Mouse (Mus musculus): Measurements from ENCODE around the gene Ube2e1.

The Ube2e1 gene

GRCm38 (mm10) chr14:18331693-18332131, at the start of gene Ube2e1:
Gene Ube2e1, minus strand, starts transcription at chr14:18331859.
- DNase-seq, result peak; percentile 78

GRCm38 (mm10) chr14:18379841-18380240, 48.2 kb upstream of the Ube2e1 start:
- DNase-seq, result no peak

GRCm38 (mm10) chr14:18377944-18378575, 46.4 kb upstream of the Ube2e1 start:
- peak; percentile 28 for DNase-seq

DNA sequence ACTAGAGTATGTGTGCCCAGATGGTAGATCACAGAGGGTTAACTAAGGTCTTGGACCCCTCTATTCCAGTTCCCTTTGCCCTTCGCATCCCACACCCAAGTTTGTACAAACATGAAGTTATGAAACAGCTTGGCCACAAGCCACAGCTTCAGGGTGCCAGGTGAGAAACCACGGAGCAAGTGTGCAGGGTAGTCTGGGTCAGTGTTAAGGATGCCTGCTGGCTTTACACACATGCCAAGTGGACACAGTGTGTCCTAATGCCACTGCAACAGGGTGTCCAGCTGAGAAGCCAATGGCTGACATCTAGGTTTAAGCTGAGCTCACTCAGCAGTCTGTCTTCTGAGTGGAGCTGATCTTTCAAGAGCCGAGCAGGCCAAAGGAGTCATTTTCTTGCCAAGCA, 44.5 kb upstream of the Ube2e1 start:
- no peak for DNase-seq

DNA sequence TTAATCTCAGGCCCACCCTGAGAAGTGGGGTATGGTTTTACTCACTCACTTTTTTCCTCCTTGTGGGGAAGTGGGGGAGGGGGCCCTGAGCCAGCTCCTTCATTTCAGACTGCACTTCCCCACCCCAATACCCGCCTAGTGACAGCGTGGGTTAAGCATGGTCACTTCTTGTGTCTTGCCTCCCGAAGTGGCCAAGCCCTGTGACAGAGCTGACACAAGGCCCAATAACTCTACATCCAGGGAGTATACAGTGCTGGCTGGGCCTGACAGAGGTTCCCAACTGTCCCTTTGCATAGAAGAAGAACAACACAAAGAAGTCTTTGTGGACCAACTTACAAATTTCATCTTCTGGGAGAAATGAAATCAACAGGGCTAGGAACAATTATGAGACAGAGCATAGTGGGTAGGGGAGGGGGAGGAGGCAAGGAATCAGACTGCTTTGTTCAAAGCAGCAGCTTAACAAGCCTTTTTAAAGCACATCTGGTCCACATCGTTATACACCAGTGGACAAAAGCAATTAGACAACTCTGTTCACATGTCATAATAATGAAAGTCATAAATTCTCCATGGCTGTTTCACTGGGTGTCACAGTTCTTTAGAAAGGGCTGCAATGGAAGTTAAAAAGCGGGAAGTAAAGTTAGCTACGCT, 42.2 kb upstream of the Ube2e1 start:
- no peak for DNase-seq

- peak; percentile 14 for DNase-seq
Measured at GRCm38 (mm10) chr14:18372761-18373610, 41.3 kb upstream of the Ube2e1 start.

DNA sequence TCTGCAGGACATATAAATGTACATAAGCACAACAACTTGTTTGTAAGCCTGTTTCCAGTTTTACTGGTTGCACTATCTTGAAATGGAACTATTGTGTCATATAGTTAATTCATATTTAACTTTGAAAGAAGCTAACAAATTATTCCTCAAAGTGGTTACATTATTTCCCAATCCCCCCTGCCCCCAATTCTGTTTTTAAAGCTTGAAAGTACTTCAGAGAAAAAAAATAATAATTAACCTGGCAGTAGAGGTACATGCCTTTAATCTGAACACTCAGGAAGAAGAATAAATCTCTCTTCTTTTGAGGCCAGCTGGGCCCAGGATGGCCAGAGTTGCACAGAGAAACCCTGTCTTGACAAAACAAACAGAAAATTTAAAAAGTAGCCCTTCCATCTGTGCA, 37.4 kb upstream of the Ube2e1 start:
- no peak for DNase-seq

- no peak for DNase-seq
Measured at GRCm38 (mm10) chr14:18367025-18367424, 35.4 kb upstream of the Ube2e1 start.

GRCm38 (mm10) chr14:18364321-18364720, 32.7 kb upstream of the Ube2e1 start:
- DNase-seq, result no peak

GRCm38 (mm10) chr14:18356442-18356841, 24.8 kb upstream of the Ube2e1 start:
- DNase-seq, result no peak

GRCm38 (mm10) chr14:18355514-18356190, 24.0 kb upstream of the Ube2e1 start:
- DNase-seq, result no peak

DNA sequence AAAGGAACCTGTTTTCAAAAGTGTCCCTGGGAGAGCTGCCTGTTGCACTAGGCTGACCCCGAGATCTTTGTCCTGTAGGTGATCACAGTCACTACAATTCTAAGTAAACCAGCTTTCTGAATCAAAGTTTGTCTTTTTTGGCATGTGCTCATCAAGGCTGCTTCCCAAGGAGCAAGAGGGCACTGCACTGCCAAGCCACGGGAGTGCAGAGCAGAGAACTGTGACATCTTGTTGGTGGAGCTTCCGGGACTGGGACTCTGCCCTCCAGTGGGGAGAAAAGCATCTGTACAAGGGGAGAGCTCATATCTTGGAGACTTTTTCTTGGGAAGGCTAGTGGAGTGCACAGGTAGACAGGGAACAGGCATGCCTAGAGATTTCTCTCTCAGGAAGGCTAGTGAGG, 21.9 kb upstream of the Ube2e1 start:
- DNase-seq, result no peak

- DNase-seq, result no peak
Measured at GRCm38 (mm10) chr14:18352934-18353333, 21.3 kb upstream of the Ube2e1 start.

GRCm38 (mm10) chr14:18350680-18351079, 19.0 kb upstream of the Ube2e1 start:
- DNase-seq, result no peak

DNA sequence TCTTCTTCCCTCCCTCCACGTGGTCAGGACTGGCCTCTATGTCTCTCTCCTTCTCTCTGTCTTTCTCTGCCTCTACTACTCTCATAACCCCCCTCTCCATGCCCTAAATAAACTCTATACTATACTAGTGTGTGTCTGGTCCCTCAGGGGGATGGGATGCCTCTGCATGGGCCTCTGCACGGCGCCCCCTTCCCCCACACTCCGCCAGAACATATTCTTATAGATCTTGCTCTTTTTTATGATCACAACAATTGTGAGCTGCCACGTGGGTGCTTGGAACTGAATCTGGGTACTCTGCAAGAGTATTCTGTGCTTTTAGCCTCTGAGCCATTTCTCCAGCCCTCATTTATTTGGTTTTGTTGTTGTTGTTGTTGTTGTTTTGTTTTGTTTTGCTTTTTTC, 18.2 kb upstream of the Ube2e1 start:
- no peak for DNase-seq

DNA sequence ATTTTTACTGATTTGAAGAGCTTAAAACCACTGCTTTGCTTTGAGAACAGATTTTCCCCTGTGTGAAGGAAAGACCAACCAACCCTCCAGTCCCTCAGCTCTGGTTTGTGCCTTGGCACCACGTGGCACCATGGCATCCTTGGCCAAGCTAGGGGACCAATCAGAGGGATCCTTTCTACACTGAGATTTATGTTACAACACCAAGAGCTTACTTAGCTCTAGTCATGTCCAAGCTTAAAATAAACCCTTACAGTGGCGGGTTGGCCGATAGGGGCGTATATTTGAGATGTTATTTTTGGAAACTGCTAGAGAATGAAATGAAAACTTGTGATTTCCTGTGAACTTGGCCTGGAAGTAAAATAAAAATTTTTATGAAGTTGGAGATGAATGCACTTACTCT, 11.9 kb upstream of the Ube2e1 start:
- DNase-seq, result no peak

GRCm38 (mm10) chr14:18342749-18343148, 11.1 kb upstream of the Ube2e1 start:
- no peak for DNase-seq

DNA sequence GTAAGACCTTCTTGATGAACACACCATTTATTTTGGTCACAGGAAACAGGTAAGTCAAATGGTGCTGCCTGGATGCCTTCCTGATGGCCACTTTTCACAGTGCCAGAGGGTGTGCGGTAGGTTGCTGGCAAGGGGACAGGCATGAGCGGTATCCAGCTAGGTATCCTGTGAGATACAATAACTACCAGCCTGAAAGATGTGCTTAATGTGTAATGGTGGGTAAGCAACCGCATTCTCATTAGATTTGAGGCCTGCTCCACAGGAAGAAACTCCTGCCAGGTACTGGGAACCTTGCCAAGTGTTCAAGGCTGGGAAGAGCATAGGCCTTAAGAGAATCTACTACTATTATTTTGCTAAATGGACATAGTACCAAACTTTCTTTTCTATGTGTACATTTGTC, 9.4 kb upstream of the Ube2e1 start:
- DNase-seq, result no peak

DNA sequence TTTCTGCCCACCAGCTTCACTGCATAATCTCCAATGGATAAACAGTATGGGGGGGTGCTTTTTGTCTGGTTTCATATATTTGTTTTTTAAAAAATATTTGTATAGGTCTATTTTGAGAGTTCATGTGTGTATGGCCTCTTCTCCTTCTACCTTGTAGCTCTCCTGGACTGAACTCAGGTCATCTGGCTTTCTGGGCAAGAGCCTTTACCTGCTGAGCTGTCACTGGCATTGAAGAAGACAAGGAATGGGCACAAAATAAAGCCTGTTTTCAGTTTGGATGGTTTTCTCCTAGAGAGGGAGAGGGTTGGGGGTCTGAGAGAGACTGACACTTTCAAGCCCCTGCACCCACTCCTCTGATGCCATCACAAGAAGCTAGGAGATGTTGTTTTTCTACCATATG, 4.4 kb upstream of the Ube2e1 start:
- no peak for DNase-seq

DNA sequence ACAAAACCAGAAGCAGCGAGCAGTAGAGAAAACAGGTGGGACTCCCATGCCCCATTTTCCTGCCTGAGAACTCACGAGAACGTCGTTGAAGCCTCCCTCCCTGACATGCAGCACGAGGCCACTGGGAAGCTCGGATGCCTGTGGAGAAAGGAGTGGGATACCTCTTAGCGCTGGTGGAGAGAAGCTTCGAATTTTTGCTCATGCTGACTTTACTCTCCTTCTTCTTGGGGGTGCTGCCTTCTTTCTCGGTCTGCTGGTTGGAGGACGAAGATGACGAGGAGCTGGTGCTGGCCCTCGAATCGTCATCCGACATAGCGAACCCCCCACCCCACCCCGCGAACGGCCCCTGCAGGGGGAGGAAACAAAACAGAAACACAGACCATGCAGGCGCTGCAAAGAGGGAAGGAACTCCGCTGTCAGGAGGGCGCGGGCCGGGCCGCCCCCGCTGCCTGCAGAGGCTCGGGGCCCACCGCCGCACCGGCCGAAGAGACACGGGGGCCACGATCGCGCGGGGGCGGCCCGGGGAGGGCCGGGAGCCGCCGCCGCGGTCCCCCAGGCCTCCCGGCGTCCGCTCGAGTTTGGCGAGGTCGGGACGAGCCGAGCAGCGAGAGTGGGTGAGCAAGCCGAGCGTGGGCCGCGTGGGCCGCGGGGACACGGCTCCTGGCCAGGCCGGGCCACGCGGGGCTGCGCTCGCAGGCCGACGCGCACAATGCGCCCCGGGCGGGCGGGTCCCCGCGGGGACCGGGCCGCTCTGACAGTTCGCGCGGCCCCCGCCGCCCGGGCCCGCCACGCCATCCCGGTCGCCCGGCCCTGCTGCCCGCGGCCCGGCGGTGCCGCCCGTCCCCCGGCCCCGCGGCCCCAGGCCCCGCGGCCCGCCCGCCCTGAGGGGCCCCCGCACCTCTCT, 618 bp downstream of the Ube2e1 start:
- peak; percentile 52 for DNase-seq

DNA sequence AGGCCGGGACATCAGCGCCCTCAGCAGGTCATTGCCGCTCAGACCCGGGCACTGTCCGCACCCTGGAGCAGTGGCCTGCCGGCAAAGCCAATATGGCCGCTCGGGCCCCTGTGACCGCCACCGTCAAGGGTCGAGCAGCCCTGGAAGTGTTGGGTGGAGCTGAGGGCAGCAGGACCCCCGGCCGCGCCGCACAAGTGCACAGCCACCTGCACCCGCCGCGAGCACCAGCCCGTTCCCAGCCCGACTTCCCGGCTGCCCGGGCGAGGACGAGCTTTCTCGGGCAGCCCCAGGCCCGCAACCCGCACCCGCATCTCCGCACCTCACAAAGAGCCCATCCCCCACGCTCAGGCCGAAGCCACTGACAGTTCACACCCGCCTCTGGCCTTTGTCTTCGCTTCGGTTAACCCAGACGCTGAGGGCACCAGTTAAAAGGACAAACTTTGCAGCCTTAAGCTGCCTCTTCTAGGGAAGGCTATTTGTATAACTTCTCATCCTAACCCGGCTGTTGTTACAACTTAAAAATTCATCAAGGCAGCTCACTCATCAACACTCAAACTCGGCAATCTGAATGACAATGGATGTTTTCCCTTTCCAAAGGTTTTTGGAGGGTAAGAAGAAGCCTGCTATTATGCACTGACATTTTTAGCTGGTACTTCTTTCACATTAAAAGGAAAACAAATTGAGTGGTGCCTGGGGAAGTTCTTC, 4.5 kb downstream of the Ube2e1 start:
- DNase-seq, result no peak
